Mouse (Mus musculus) E14TG2a.4 (cell line): ENCODE measurements at regions not wholly inside any gene's neighbourhood (a gene's known extent, or its start where the extent isn't known, plus 50 kb on each side); places are given as distances from the start of the nearest gene placed in this dataset.

ENCODE experiments used
- CTCF ChIP-seq: conservative IDR thresholded peaks from 2 replicates; pipeline ENCODE4 v1.5.1; 2014; ENCODE audit warnings: low read length
- POU5F1 ChIP-seq: IDR thresholded peaks from 2 replicates; pipeline ENCODE4 v1.6.1; 2014; ENCODE audit warnings: low read length, borderline replicate concordance

- no peak for TF ChIP-seq CTCF
- no peak for TF ChIP-seq POU5F1
Observed at GRCm38 (mm10) chr2:82540676-82541075, 402.8 kb upstream of the Fsip2 start.
